Mouse (Mus musculus): ENCODE measurements around the gene Syt17.

DNA sequence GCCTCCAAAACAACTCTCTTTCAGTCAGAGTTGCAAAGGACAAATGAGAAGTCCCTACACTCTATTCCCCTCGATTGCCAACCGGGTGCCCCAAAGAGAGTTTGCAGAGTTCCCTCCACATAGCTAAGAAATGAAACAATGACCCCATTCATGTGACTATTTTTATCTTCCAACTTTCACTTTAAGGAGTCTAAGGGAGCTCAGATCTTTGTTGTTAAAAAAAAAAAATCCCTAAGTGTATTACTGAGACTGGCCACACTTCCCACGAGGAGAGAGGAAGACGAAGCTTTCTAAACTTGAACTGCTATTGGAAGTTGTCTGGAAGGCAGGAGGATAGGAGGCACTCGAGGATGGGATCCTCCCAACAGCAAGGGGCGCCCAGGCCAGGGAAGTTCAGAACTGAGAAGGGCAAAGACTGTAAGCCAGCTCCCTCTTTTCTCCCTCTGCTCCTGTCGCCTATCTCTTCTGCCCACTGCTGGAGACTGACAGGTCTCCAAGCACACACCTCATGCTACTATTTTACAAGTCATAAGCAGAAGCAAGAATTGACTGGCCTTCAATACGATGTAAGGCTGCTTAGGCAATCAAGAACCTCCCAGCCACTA lies 40.1 kb upstream of the Syt17 start:
- TF ChIP-seq POLR2A (IDR thresholded peaks at IDR 0.05; ENCODE audit: control insufficient read depth, low read depth, low read length): no peak
- no peak for TF ChIP-seq CTCF (IDR thresholded peaks at IDR 0.05; ENCODE audit: control insufficient read depth, insufficient read depth, insufficient replicate concordance, low read depth, low read length)

Measured in testis, adult 2 months (tissue).